27 mouse cellular contexts compared by ENCODE assay signal in genomic region chr2:154058690-154059089, GRCm38 (mm10). TPM values are rescaled to one million over a fixed set of nuclear protein-coding genes. Genes with fewer than 3 reads are reported as not detected.
DNase-seq lines count a peak whose midpoint lies in the region; ATAC-seq and TF ChIP-seq lines count a peak whose summit lies in the region.
"Had no signal": no experiment of that assay in that cellular context is flagged by ENCODE, and none has a peak within 500 bp of the region (broad histone marks: within the 10 kb centered on the region; RNA-seq: fewer than 3 reads in every experiment).

No protein-coding gene starts in this region.

- H3K4me1 ChIP-seq in kidney, embryonic 16.5 days (ENCODE audit: insufficient read depth, low read length), result no peaks in the 10 kb centered on the region
- H3K4me1 ChIP-seq in thymus, adult 2 months (replicated peaks; ENCODE audit: control insufficient read depth, insufficient read depth, low read length), result no peaks in the 10 kb centered on the region
- H3K4me1 ChIP-seq: embryonic facial prominence, embryonic 12.5 days; forebrain, embryonic 13.5 days; heart, embryonic 15.5 days; hindbrain, embryonic 15.5 days; intestine, embryonic 15.5 days; midbrain, embryonic 15.5 days had no signal

- H3K4me3 ChIP-seq in kidney, embryonic 16.5 days (ENCODE audit: low read length), result no peak overlapping the region
- H3K4me3 ChIP-seq in thymus, adult 2 months (ENCODE audit: control insufficient read depth, insufficient read depth, low read length), result no peak overlapping the region
- H3K4me3 ChIP-seq: embryonic facial prominence, embryonic 12.5 days; erythroblast, embryonic 14.5 days; forebrain, embryonic 13.5 days; heart, embryonic 15.5 days; hindbrain, embryonic 15.5 days; intestine, embryonic 15.5 days; midbrain, embryonic 15.5 days; myocyte had no signal

- H3K27ac ChIP-seq in kidney, embryonic 16.5 days (ENCODE audit: low read length), result no peak overlapping the region
- H3K27ac ChIP-seq in thymus, adult 2 months (ENCODE audit: control insufficient read depth, insufficient read depth, low read length), result no peak overlapping the region
- H3K27ac ChIP-seq: embryonic facial prominence, embryonic 12.5 days; forebrain, embryonic 13.5 days; heart, embryonic 15.5 days; hindbrain, embryonic 15.5 days; intestine, embryonic 15.5 days; midbrain, embryonic 15.5 days had no signal

- H3K9ac ChIP-seq in kidney, embryonic 16.5 days (replicated peaks; ENCODE audit: low read length), result no peak overlapping the region
- H3K9ac ChIP-seq: embryonic facial prominence, embryonic 12.5 days; forebrain, embryonic 13.5 days; heart, embryonic 15.5 days; hindbrain, embryonic 15.5 days; intestine, embryonic 15.5 days; midbrain, embryonic 15.5 days had no signal

- DNase-seq in cerebellum, adult 9-10 months, result peak; percentile 30
- DNase-seq in kidney, postnatal 36 days, result peak; percentile 8 to 51
- peak; percentile 4 for DNase-seq in thymus, adult 2 months
- DNase-seq in thymus, postnatal 0 days (ENCODE audit: low spot score), result no peak
- DNase-seq in spleen, postnatal 4 days (ENCODE audit: low spot score in 2 of 2), result no peak
- DNase-seq: gastrocnemius, postnatal 14 days; heart, postnatal 4 days; left cerebral cortex, postnatal 4 days; liver; lung, postnatal 10 days had no signal

- H3K27me3 ChIP-seq in kidney, embryonic 16.5 days (ENCODE audit: insufficient read depth, low read length), result no peaks in the 10 kb centered on the region
- no peaks in the 10 kb centered on the region for H3K27me3 ChIP-seq in thymus, adult 2 months (ENCODE audit: control insufficient read depth, insufficient read depth, low read length)
- H3K27me3 ChIP-seq: embryonic facial prominence, embryonic 12.5 days; forebrain, embryonic 13.5 days; heart, embryonic 15.5 days; hindbrain, embryonic 15.5 days; intestine, embryonic 15.5 days; midbrain, embryonic 15.5 days had no signal

- WGBS in kidney, embryonic 16.5 days, result 41% methylated on average over 2 of the region's 2 CpGs
- 76% methylated on average over 2 of the region's 2 CpGs for WGBS in thymus, adult 2 months

- TF ChIP-seq POLR2A in thymus, adult 2 months (IDR thresholded peaks at IDR 0.05; ENCODE audit: control insufficient read depth, extremely low read depth, insufficient read depth, low read length, poor library complexity), result no peak

- ATAC-seq in cerebellum, adult (ENCODE audit: insufficient number of reproducible peaks, low FRiP score, low TSS enrichment), result no peak
- no peak for ATAC-seq in kidney, embryonic 16.5 days (ENCODE audit: low FRiP score, low TSS enrichment)
- ATAC-seq: activated CD4-positive, CD25-positive, alpha-beta regulatory T cell, adult 4 months; forebrain, embryonic 13.5 days; intestine, embryonic 15.5 days; midbrain, embryonic 15.5 days had no signal

- H3K9me3 ChIP-seq in kidney, embryonic 16.5 days (ENCODE audit: low read length), result no peaks in the 10 kb centered on the region
- H3K9me3 ChIP-seq: embryonic facial prominence, embryonic 12.5 days; forebrain, embryonic 13.5 days; heart, embryonic 15.5 days; hindbrain, embryonic 15.5 days; intestine, embryonic 15.5 days; midbrain, embryonic 15.5 days had no signal

- H3K4me2 ChIP-seq in kidney, embryonic 16.5 days (replicated peaks; ENCODE audit: low read depth, low read length), result no peak overlapping the region
- H3K4me2 ChIP-seq: embryonic facial prominence, embryonic 12.5 days; forebrain, embryonic 13.5 days; heart, embryonic 15.5 days; hindbrain, embryonic 15.5 days; intestine, embryonic 15.5 days; midbrain, embryonic 15.5 days had no signal

- H3K36me3 ChIP-seq in kidney, embryonic 16.5 days (ENCODE audit: insufficient read depth, low read length), result no peaks in the 10 kb centered on the region
- H3K36me3 ChIP-seq in thymus, adult 2 months (ENCODE audit: control insufficient read depth, insufficient read depth, low read length), result no peaks in the 10 kb centered on the region
- H3K36me3 ChIP-seq: embryonic facial prominence, embryonic 12.5 days; heart, embryonic 15.5 days; hindbrain, embryonic 15.5 days; intestine, embryonic 15.5 days; midbrain, embryonic 15.5 days had no signal

- no peak for TF ChIP-seq CTCF in thymus, adult 2 months (IDR thresholded peaks at IDR 0.05; ENCODE audit: borderline replicate concordance, control insufficient read depth, extremely low read depth, insufficient read depth, low read length, poor library complexity)

RNA-seq across cellular contexts. Expression of gene Bpifa2, which starts 50.6 kb away (rescaled TPM):
- not detected in 2 replicates for polyA plus RNA-seq in kidney, embryonic 16.5 days (2015; fragmentation: Nextera tagmentation; extraction: Ambion mirVana)
- 0.22 TPM in 1 of 2 replicates, not detected in the other for polyA plus RNA-seq in thymus, adult 2 months (2012; rRNA removed)
- polyA plus RNA-seq in thymus, postnatal 0 days (2015; fragmentation: Nextera tagmentation; extraction: Ambion mirVana), result 0.18 and 0.22 TPM in 2 replicates
- polyA plus RNA-seq: cortical plate, adult 2 months; embryonic facial prominence, embryonic 12.5 days; erythroblast, embryonic 14.5 days; forebrain, embryonic 13.5 days; frontal cortex, adult 2 months; heart, embryonic 15.5 days; hindbrain, embryonic 15.5 days; intestine, embryonic 15.5 days; large intestine, adult 2 months; liver, embryonic 16.5 days; midbrain, embryonic 15.5 days; myocyte; neural tube, embryonic 14.5 days; small intestine, adult 2 months had no signal

Comparison
In these comparisons a context has a peak if more than half of its experiments do, and no peak if none do; other contexts are left out.
1. DNase-seq: peak in cerebellum, adult 9-10 months (single experiment), kidney, postnatal 36 days (2 of 2) and thymus, adult 2 months (single experiment); none in thymus, postnatal 0 days (single experiment) and spleen, postnatal 4 days (0 of 2).